Mouse (Mus musculus) c-Kit-negative CD71-positive TER-119-positive erythroid progenitor cells, embryonic 14.5 days (primary cell): ENCODE measurements around the gene Cadm2.

ENCODE experiments used
- DNase-seq: peaks from one replicate; pipeline ENCODE4 v3.0.0-alpha.2; 2013; ENCODE audit warnings: low read depth, low spot score

Cadm2 gene

GRCm38 (mm10) chr16:67620826-67621505 is at the start of gene Cadm2:
TSS of gene Cadm2 (minus strand) at chr16:67620908.
- DNase-seq: peak; percentile 5

GRCm38 (mm10) chr16:67646930-67647329 is 26.2 kb upstream of the Cadm2 start:
- no peak for DNase-seq

- DNase-seq: no peak
Observed at GRCm38 (mm10) chr16:67643651-67644050, 22.9 kb upstream of the Cadm2 start.

GRCm38 (mm10) chr16:67619906-67620781 is 564 bp downstream of the Cadm2 start:
- no peak for DNase-seq

- DNase-seq: no peak
Observed at GRCm38 (mm10) chr16:67619416-67619815, 1.3 kb downstream of the Cadm2 start.

- no peak for DNase-seq
Observed at GRCm38 (mm10) chr16:67618817-67619216, 1.9 kb downstream of the Cadm2 start.

DNA sequence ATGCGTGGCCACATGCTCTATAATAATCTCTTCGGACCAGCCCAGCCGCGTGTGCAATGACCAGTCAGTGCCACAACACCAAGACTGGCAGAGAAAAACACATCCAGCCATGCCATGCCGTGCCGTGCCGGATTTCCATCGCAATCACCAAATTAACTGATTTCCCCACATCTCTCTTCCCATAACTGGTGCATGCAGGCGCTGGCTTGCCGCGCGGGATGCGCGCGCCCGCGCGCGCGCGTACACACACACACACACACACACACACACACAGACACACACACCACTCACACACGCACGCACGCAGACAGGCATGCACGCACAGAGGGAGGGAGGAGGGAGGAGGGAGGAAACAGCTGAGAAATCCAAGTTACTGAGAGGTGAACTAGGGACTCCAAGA is 2.9 kb downstream of the Cadm2 start:
- DNase-seq: no peak

GRCm38 (mm10) chr16:67617256-67617655 is 3.5 kb downstream of the Cadm2 start:
- no peak for DNase-seq

DNA sequence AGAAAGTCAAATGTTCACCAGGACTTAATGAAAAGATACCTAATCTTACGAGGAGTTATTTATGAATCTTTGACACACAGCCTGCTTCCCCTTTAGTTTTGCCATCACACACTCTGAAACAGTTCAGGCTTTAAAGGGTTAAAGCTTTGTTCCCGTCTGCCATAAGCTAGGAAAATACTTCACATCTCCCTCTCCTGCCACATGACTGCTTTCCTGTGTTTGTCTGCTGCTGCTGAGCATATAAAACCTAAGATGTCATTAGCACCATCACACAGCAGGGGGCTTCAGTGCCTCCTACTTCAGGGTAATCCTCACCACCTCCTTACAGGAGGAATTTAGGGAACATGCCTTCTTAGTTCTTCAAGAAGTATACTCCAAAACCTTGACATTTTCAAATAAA is 6.8 kb downstream of the Cadm2 start:
- no peak for DNase-seq

GRCm38 (mm10) chr16:67610904-67611681 is 9.6 kb downstream of the Cadm2 start:
- no peak for DNase-seq

- DNase-seq: no peak
Observed at GRCm38 (mm10) chr16:67609116-67609515, 11.6 kb downstream of the Cadm2 start.

GRCm38 (mm10) chr16:67608499-67608898 is 12.2 kb downstream of the Cadm2 start:
- DNase-seq: no peak

- no peak for DNase-seq
Observed at GRCm38 (mm10) chr16:67605661-67606060, 15.0 kb downstream of the Cadm2 start.

DNA sequence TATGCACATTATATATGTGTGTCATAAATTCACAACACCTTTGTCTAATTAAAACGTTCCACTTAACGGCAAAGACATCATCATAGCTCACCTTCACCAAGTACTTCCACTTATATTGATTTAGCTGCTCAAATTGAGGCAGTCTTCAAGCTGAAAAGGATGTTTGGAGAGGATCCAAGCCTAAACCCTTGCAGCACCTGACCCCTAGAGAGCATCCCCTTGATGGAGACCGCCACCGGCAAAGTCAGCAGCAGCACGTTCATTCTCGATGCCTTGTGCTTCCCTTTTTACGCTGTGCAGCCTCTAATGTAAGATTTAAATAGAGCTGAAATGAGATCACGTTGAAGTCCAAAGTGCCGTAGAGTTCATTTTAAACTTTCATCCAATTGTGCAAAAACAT is 20.7 kb downstream of the Cadm2 start:
- DNase-seq: no peak

- DNase-seq: no peak
Observed at GRCm38 (mm10) chr16:67598841-67599240, 21.9 kb downstream of the Cadm2 start.

DNA sequence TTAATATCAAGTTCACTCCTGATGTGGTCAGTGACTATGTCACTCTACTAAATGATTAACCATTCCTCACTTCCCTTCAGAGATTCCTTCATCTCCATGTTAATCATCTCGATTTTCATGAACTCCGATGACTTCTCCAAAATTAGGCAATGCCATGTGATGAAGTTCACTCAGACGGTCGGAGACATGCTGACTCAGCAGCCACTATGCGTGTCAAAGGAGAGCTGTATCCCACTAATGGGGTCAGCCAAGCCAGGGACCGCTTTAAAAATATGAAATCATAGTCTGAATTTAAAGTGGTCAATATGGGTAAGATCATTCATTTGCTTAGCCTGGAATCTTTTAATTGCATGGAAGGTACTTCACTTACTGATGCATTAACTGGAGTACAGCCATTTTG is 29.7 kb downstream of the Cadm2 start:
- no peak for DNase-seq

DNA sequence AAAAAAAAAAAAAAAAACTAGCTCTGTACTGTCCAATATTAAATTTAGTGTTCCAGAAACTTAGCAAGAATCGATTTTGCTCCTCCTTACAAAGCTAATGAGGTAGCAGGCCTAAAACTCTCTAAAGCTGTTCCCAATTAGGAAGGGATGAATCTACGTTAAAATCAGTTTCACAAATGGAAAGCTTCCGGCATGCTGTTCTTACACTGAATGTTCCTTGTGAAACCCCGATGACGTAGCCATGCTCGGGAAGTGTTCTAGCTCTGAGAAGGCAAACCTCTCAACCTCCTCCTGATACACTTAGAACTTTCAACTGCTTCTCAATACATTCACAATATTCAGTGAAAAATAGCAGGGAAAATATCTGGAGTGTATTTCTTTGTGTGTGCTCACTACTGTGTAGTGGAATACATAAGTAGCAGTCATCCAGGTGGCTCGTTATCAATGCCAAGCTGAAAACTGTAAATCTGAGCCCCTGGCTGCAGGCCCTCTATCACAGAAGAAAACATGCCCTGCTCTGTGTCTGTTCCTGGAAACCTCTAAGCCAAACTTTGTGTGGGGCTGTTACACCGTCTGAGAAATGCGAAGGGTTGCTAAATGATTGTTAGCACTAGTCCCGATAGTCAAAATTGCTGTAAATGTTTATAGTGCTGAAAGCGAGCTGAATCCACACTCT is 41.7 kb downstream of the Cadm2 start:
- DNase-seq: no peak

DNA sequence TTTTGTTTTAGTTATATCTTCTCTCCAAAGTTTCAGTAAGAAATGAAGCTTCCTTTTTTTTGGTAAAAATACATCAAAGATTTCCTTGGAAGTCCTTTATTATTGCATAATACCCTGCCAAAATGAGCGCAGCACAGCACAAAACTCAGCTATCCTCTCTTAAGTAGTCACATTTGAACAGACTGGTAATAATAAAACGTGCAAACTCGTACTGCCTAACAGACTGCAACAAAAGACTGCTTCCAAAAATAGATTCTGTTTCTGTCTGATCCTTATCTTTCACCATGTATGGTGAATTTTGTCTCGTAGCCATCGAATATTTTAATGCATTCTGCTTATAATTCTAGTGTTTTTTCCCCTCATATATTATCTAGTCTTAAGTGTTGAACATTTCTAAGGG is 45.2 kb downstream of the Cadm2 start:
- no peak for DNase-seq

DNA sequence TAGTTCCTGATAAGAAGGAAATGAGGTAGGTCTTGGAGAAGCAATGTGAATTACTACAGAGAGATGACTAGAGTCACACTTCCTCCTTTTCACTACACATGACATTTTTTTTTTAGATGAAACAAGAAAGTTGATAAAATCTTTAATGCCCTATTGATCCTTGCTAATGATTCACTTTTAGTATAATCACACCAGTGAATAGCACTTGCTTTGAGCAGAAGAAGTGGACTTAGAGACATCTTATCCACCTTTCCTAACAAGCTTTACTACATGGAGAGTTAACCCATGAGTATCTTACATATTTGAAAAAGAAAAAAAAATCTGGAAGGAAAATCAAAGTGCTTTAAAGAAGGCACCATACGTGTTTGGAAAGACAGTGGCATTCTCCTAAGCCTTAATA is 93.7 kb downstream of the Cadm2 start:
- no peak for DNase-seq

- no peak for DNase-seq
Observed at GRCm38 (mm10) chr16:67524878-67525277, 95.8 kb downstream of the Cadm2 start.

- DNase-seq: no peak
Observed at GRCm38 (mm10) chr16:67518311-67518710, 102.4 kb downstream of the Cadm2 start.

- no peak for DNase-seq
Observed at GRCm38 (mm10) chr16:67515549-67515948, 105.2 kb downstream of the Cadm2 start.
